Mouse (Mus musculus): ENCODE data around the gene Negr1. TPM values are rescaled to one million over a fixed set of nuclear protein-coding genes. Genes with fewer than 3 reads are reported as not detected.
"Not testable (repeated sequence)": the region's sequence is repeated elsewhere in the genome, so short reads cannot be mapped to it uniquely, and the experiment has no call there.

The Negr1 gene
- polyA plus RNA-seq, 1 experiment from 2014 or later = not detected

- no peak for TF ChIP-seq CTCF (IDR thresholded peaks at IDR 0.05; ENCODE audit: low read depth)
- TF ChIP-seq EP300 (IDR thresholded peaks at IDR 0.05; ENCODE audit: low read depth) = no peak
- H3K9me3 ChIP-seq (ENCODE audit: low read length) = no peaks in the 10 kb centered on the region
- DNase-seq (no peak), ATAC-seq (no peak)
- H3K27me3 ChIP-seq (ENCODE audit: insufficient read depth, low read length) = no peaks in the 10 kb centered on the region
- no peak overlapping the region for H3K4me2 ChIP-seq (ENCODE audit: low read depth, low read length)
- no peak overlapping the region for H3K4me3 ChIP-seq (ENCODE audit: low read depth, low read length)
- no peak overlapping the region for H3K9ac ChIP-seq (replicated peaks)
- 55% methylated on average over 1 of the region's 1 CpGs for WGBS (ENCODE audit: insufficient replicate concordance)
- H3K4me1 ChIP-seq (ENCODE audit: insufficient read depth) = no peaks in the 10 kb centered on the region
- no peak overlapping the region for H3K27ac ChIP-seq (ENCODE audit: low read depth)
- H3K36me3 ChIP-seq (replicated peaks; ENCODE audit: insufficient read depth, low read length) = no peaks in the 10 kb centered on the region
Observed at GRCm38 (mm10) chr3:157036568-157036967, 475.0 kb downstream of the Negr1 start.

DNA sequence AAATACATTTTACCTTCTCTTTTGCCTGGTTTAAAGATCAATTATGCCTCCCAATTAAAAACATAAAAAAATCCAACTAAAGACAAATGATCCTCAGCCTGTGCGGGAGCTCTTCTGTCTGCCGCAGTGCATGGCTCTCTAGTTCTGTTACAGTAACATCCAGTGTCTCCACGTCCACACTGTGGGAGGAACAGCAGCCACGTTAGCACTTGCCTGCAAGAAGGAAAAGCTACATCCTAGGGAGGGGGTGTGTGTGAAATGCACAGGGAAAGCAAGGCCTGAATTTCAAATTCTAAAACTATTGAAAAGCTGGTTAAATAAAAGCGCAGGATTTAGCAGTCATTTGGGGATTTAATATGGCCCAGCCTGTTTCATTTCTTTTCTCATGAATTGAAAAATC lies 479.0 kb downstream of the Negr1 start:
- Histone ChIP-seq H3K9me3 (ENCODE audit: low read length) (no peaks in the 10 kb centered on the region), H3K36me3 (replicated peaks; ENCODE audit: insufficient read depth, low read length) (no peaks in the 10 kb centered on the region), H3K4me3 (ENCODE audit: low read depth, low read length) (no peak overlapping the region), H3K4me2 (ENCODE audit: low read depth, low read length) (no peak overlapping the region), H3K27me3 (ENCODE audit: insufficient read depth, low read length) (no peaks in the 10 kb centered on the region), H3K4me1 (ENCODE audit: insufficient read depth) (no peaks in the 10 kb centered on the region), H3K27ac (ENCODE audit: low read depth) (no peak overlapping the region), H3K9ac (replicated peaks) (no peak overlapping the region)
- DNase-seq = no peak
- ATAC-seq = no peak
- TF ChIP-seq CTCF (IDR thresholded peaks at IDR 0.05; ENCODE audit: low read depth) (no peak), EP300 (IDR thresholded peaks at IDR 0.05; ENCODE audit: low read depth) (no peak)
- 67% methylated on average over 5 of the region's 5 CpGs for WGBS (ENCODE audit: insufficient replicate concordance)

- Histone ChIP-seq H3K36me3 (replicated peaks; ENCODE audit: insufficient read depth, low read length) (no peaks in the 10 kb centered on the region), H3K9ac (replicated peaks) (no peak overlapping the region), H3K27me3 (ENCODE audit: insufficient read depth, low read length) (no peaks in the 10 kb centered on the region), H3K4me3 (ENCODE audit: low read depth, low read length) (no peak overlapping the region), H3K4me1 (ENCODE audit: insufficient read depth) (no peaks in the 10 kb centered on the region), H3K9me3 (ENCODE audit: low read length) (no peaks in the 10 kb centered on the region), H3K4me2 (ENCODE audit: low read depth, low read length) (no peak overlapping the region), H3K27ac (ENCODE audit: low read depth) (no peak overlapping the region)
- TF ChIP-seq CTCF (IDR thresholded peaks at IDR 0.05; ENCODE audit: low read depth) (no peak), EP300 (IDR thresholded peaks at IDR 0.05; ENCODE audit: low read depth) (no peak)
- WGBS (ENCODE audit: insufficient replicate concordance) = 65% methylated on average over 2 of the region's 2 CpGs
- ATAC-seq = no peak
- no peak for DNase-seq
Observed at GRCm38 (mm10) chr3:157044565-157044964, 483.0 kb downstream of the Negr1 start.

DNA sequence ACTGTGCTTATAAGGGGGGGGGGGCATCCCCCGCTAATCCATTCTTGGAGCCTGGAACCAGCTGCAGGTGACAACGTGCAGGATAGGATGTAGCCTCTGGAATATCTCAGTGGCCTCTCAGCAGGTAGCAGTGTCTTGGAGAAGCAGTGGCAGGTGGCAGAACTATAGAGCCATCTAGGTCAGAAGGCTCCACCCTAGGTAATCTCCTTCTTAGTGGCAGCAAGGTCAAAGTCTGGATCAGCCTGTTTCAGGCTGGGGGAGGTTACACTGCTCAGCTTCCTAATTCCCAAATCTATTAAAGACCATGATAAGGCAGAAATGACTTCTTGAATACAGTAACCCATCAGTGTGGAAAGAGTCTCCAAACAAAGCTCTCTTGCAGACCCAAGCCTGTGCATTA lies 502.8 kb downstream of the Negr1 start:
- H3K4me3 ChIP-seq (ENCODE audit: low read depth, low read length); H3K27ac ChIP-seq (ENCODE audit: low read depth); H3K9me3 ChIP-seq (ENCODE audit: low read length); ATAC-seq; H3K4me2 ChIP-seq (ENCODE audit: low read depth, low read length); H3K4me1 ChIP-seq (ENCODE audit: insufficient read depth); H3K36me3 ChIP-seq (replicated peaks; ENCODE audit: insufficient read depth, low read length); DNase-seq; H3K9ac ChIP-seq (replicated peaks); H3K27me3 ChIP-seq (ENCODE audit: insufficient read depth, low read length): not testable (repeated sequence)
- 68% methylated on average over 2 of the region's 2 CpGs for WGBS (ENCODE audit: insufficient replicate concordance)

- Histone ChIP-seq H3K4me1 (ENCODE audit: insufficient read depth) (no peaks in the 10 kb centered on the region), H3K9ac (replicated peaks) (no peak overlapping the region), H3K4me2 (ENCODE audit: low read depth, low read length) (no peak overlapping the region), H3K4me3 (ENCODE audit: low read depth, low read length) (no peak overlapping the region), H3K27ac (ENCODE audit: low read depth) (no peak overlapping the region), H3K36me3 (replicated peaks; ENCODE audit: insufficient read depth, low read length) (no peaks in the 10 kb centered on the region), H3K27me3 (ENCODE audit: insufficient read depth, low read length) (no peaks in the 10 kb centered on the region), H3K9me3 (ENCODE audit: low read length) (no peaks in the 10 kb centered on the region)
- TF ChIP-seq EP300 (IDR thresholded peaks at IDR 0.05; ENCODE audit: low read depth) (no peak), CTCF (IDR thresholded peaks at IDR 0.05; ENCODE audit: low read depth) (no peak)
- no peak for DNase-seq
- no peak for ATAC-seq
Observed at GRCm38 (mm10) chr3:157066331-157066730, 504.7 kb downstream of the Negr1 start.

- ATAC-seq (no peak), DNase-seq (no peak)
- WGBS (ENCODE audit: insufficient replicate concordance) = 50% methylated on average over 2 of the region's 2 CpGs
- Histone ChIP-seq H3K4me2 (ENCODE audit: low read depth, low read length) (no peak overlapping the region), H3K9me3 (ENCODE audit: low read length) (no peaks in the 10 kb centered on the region), H3K4me1 (ENCODE audit: insufficient read depth) (no peaks in the 10 kb centered on the region), H3K27me3 (ENCODE audit: insufficient read depth, low read length) (no peaks in the 10 kb centered on the region), H3K4me3 (ENCODE audit: low read depth, low read length) (no peak overlapping the region), H3K27ac (ENCODE audit: low read depth) (no peak overlapping the region), H3K36me3 (replicated peaks; ENCODE audit: insufficient read depth, low read length) (no peaks in the 10 kb centered on the region), H3K9ac (replicated peaks) (no peak overlapping the region)
- TF ChIP-seq EP300 (IDR thresholded peaks at IDR 0.05; ENCODE audit: low read depth) = no peak
- TF ChIP-seq CTCF (IDR thresholded peaks at IDR 0.05; ENCODE audit: low read depth) = no peak
Observed at GRCm38 (mm10) chr3:157079250-157079965, 517.8 kb downstream of the Negr1 start.

DNA sequence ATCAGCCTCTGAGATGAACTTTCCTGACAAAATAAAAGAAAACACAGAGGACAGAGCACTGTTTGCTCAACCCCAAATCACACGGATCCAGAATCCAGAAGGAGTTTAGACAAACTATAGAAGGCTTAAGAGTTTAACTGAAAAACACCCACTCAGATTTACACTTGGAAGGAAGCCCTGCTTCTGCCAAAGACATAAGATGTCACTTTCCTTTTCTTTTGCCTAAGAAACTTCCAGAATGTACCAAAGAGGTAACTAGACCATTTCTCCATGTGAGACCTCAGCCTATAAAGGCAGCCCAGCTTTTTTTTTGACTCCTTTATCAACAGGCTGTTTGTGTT lies 518.3 kb downstream of the Negr1 start:
- H3K27ac ChIP-seq (ENCODE audit: low read depth) = no peak overlapping the region
- H3K4me2 ChIP-seq (ENCODE audit: low read depth, low read length) = no peak overlapping the region
- no peak for ATAC-seq
- TF ChIP-seq EP300 (IDR thresholded peaks at IDR 0.05; ENCODE audit: low read depth) = no peak
- no peak for TF ChIP-seq CTCF (IDR thresholded peaks at IDR 0.05; ENCODE audit: low read depth)
- no peaks in the 10 kb centered on the region for H3K36me3 ChIP-seq (replicated peaks; ENCODE audit: insufficient read depth, low read length)
- H3K9me3 ChIP-seq (ENCODE audit: low read length) = no peaks in the 10 kb centered on the region
- H3K4me1 ChIP-seq (ENCODE audit: insufficient read depth) = no peaks in the 10 kb centered on the region
- no peaks in the 10 kb centered on the region for H3K27me3 ChIP-seq (ENCODE audit: insufficient read depth, low read length)
- no peak overlapping the region for H3K4me3 ChIP-seq (ENCODE audit: low read depth, low read length)
- DNase-seq = no peak
- no peak overlapping the region for H3K9ac ChIP-seq (replicated peaks)
- 59% methylated on average over 1 of the region's 1 CpGs for WGBS (ENCODE audit: insufficient replicate concordance)

Data from liver, postnatal 0 days (tissue).